Mouse (Mus musculus) CD4-positive, CD25-positive, alpha-beta regulatory T cell, adult 9 weeks (primary cell): ENCODE measurements around the gene Fbxw4. TPM values are rescaled to one million over a fixed set of nuclear protein-coding genes. Genes with fewer than 3 reads are reported as not detected.

Experiments used
- polyA plus RNA-seq: library from polyadenylated mRNA; unstranded; fragments of 100-300 nt; shearing (Covaris generic); gene quantifications from one replicate; pipeline ENCODE4 v1.2.1, GENCODE M21; 2017

Gene Fbxw4
- polyA plus RNA-seq = 12.0 TPM

GRCm38 (mm10) chr19:45659738-45660502 lies at the start of gene Fbxw4:
Gene Fbxw4, minus strand, starts transcription at chr19:45660312.

GRCm38 (mm10) chr19:45560153-45560890 lies 99.8 kb downstream of the Fbxw4 start, which contains the start of the genes Poll and Gm17018:
Gene Poll, minus strand, starts transcription at chr19:45560531.
Gene Gm17018, plus strand, starts transcription at chr19:45560615.

Other genes with a start within 250 kb of the Fbxw4 start
- gene Poll, start 99.8 kb downstream of the Fbxw4 start, polyA plus RNA-seq = 17.6 TPM
- gene Gm17018, start 99.7 kb downstream of the Fbxw4 start, polyA plus RNA-seq = 62.6 TPM
- not detected for gene Fgf8, start 82.6 kb upstream of the Fbxw4 start, polyA plus RNA-seq
- 52.0 TPM for gene Npm3, start 89.3 kb upstream of the Fbxw4 start, polyA plus RNA-seq
- 99.1 TPM for gene Mgea5, start 123.5 kb upstream of the Fbxw4 start, polyA plus RNA-seq
- 11.4 TPM for gene Kcnip2, start 155.7 kb upstream of the Fbxw4 start, polyA plus RNA-seq